Mouse (Mus musculus) left cerebral cortex, postnatal 10 days (tissue): ENCODE data around the gene Troap. TPM values are rescaled to one million over a fixed set of nuclear protein-coding genes. Genes with fewer than 3 reads are reported as not detected.

Experiments used
- DNase-seq, 2 experiments: peaks; one replicate each; pipeline ENCODE4 v3.0.0; 2021 to 2022; ENCODE audit warnings: low spot score in 2 of 2, mixed read lengths in 1 of 2; ENCODE audit errors: extremely low spot score in 1 of 2
- intact Hi-C: fragments of 180-260 bp; cut with DNase I; formaldehyde crosslinking; loops from one replicate; pipeline ENCODE4 v1.15.1; 2025
- total RNA-seq, 2 experiments: library from RNA; stranded (reverse); gene quantifications; 2 replicates each; pipeline ENCODE4 v1.2.3; 2021

Gene Troap
- total RNA-seq, 2 experiments from 2014 or later, result 1.4 to 2.2 TPM

DNA sequence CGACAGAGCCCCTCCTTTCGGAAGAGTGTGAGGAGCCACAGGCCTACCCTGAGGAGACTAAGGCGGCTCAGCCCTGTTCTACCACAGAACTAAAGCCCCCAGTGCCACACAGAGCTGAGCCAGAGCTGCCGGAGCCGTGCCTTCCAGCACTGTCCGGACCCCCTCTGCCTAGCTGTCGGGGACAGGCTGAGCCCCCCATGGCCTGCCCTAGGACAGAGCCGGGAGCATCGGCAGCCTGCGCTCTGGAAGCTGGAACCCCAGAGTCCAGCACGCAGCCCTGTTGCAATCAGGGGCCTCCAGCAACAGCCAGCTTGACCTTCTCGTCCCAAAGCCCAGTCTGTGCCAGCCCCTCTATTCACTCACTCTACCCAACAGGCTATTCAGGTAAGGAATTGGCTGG lies 7.9 kb downstream of the Troap start:
- no peak for DNase-seq
- intact Hi-C loops, result no loop called here

DNA sequence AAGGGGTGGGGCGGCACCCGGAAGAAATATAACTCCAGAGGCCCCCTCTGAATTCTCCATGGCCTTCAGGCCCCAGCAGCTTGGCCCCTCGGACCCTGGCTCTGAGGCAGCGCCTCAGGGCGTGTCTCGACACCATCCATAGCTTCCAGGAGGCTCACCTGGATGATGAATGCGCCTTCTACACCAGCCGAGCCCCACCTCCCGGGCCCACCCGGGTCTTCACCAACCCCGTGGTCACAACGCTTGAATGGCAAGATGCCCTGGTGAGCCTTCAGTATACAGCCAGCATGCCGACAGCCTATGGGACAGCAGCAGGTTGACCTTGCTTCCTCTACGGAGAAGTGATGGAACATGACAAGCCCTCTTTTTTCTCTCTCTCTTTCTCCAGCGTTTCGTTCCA lies 8.5 kb downstream of the Troap start:
- no peak for DNase-seq
- intact Hi-C loops, result no loop called here

DNA sequence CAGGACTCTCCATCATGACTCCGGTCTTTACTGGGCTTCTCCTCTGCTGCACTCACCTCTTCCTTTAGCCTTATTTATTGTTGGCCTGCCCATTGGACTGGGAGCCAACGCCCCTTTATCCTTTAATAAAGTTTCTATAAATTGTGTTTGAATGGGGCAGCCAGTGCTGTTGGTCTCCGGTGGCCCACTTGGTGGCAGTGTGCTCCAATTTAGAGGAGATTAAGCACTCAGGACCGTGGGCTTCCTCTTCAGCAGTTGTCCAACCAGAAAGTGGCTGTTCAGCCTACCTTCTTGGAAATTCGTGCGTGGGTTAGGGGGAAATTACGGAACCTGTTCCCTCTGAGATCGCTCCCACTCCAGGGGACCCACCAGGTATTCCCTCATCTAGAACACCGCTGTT lies 8.9 kb downstream of the Troap start:
- no peak for DNase-seq
- intact Hi-C loops, result no loop called here

DNA sequence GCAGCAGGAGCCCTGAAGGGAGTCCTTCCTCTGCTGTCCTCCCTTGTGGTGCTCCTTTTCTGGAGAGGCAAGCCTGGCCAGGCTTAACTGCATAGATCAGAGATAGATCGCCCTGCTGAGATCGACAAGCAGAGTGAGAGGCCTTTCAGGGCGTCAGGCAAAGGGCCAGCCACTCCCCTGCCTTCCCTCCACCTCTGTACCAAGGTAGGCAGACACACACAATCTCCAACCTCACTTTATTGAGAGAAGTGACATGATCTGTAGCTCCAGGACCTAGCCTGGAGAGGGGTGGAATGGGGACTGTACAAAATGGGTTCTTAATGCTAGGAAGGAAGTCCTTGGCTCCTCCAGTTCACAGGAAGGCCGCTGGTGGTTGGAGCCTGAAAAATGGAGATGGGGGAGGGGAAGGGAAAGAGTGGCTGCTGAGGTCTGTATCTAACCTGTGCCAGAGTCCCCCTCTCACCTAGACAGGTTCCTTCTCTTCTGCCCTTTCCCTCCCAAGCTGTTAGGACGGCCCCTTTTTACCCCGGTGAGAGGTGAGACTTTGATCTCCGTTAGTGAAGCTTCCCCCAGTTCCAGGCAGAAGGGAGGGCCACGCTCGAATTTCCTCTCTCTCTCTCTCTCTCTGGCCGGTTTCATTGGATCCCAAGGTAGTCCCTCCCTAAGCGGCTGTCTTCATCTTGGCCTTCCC lies 9.6 kb downstream of the Troap start:
- intact Hi-C loops, result no loop called here
- DNase-seq, result no peak

DNA sequence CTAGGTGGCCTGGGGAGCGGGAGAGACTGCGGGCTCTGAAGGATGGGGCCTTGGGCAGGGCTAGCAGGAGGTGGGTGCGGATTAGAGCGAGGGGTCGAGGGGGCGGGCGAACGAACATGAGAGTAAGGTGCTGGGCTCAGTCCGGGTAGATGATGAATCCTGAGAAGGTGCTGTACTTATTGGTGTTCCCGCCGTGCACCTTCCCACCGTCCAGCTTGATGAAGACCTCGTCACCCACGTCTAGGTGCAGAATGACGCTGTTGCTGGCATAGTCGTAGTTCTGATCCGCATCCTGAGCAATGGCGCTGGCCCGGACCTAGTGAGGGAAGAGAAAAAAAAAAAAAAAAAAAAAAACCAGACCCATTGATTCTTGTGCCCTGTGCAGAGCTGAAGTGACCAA lies 10.2 kb downstream of the Troap start:
- intact Hi-C loops, result loop anchor here (5.0 kb wide), 1 partner anchor 113 kb away; no protein-coding TSS in a partner anchor
- DNase-seq, result no peak

DNA sequence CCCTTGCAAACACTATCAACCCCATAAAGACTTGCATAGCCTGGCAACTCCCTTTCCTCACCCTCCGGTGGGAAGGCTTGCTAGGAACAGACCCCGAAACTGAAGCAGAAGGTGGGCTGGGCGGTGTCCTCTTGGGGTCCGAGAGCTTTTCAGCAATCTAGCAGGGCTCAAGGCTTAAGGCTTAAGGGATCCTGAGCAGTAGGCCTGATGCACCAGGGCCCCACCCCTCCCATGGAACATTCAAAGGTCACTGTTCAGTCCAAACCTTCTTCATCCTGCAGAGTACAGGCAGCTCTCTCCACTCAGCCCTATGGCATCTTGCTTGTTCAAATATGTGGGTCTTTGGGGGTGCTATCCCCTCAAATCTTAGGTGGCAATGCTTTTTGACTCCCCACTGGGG lies 11.6 kb downstream of the Troap start:
- DNase-seq, result no peak
- intact Hi-C loops, result loop anchor here (5.0 kb wide), 1 partner anchor 111 kb away; no protein-coding TSS in a partner anchor

DNA sequence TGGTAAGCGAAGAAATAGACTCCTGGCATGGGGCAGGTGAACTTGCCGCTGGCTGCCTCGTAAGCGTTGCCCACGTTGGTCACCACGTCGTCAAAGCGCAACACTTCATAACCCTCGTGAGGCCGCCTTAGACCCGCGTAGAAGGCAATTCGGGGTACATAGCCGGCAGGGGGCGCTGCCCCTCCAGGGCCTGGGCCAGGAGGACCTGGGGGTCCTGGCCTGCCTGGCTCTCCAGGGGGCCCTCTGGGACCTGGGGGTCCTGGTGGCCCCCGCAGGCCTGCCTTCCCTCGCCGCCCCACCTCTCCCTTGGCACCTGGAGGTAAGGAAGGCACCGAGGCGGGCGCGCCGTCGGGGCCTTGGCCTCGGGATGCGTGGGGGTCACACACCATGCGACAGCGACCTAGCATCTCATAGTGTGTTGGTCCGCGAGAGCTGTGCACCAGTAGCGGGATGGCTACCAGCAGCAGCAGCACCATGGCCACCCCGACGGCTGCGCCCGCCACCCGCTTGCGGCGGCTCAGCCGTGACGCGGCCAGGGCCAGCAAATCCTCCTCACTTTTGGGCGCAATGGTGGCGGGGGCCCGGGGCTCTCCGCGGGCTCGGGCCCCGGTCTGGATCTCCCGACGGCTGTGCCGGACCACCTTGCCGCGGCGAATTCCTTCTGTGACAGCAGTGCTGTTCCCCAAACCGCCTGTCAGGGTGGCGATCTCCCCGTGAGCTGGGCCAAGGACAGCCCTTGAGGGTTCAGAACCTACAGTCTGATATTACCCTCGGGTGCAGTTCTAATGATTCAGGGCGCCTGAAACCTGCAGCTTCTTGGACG lies 13.1 kb downstream of the Troap start, which contains the start of gene C1ql4:
Gene C1ql4, minus strand, starts transcription at position 565 of the 823 bp plus-strand sequence.
- intact Hi-C loops, result loop anchor here (5.0 kb wide), 1 partner anchor 110 kb away; no protein-coding TSS in a partner anchor
- no peak for DNase-seq

DNA sequence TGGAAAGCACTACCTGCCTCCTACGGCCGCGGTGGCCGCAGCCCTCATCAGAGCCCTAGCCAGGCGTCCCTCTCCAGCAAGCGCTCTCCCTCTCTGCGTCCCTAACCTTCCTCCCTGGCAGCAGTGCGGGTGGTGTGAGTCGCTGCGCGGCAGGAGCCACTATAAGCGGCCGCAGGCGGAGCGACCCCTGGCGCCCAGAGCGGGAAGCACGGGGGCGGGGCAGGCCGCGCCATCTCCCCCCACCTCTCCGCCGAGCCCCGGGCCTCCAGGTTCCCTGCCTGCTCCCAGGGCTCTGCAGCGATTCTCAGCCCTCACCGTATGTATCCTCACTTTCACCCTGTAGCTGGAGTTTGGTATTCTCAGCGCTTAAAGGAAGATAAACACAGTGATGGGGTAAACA lies 13.9 kb downstream of the Troap start:
- peak in 1 of 2 experiments; percentile 85 for DNase-seq
- intact Hi-C loops, result loop anchor here (5.0 kb wide), 1 partner anchor 109 kb away; no protein-coding TSS in a partner anchor

DNA sequence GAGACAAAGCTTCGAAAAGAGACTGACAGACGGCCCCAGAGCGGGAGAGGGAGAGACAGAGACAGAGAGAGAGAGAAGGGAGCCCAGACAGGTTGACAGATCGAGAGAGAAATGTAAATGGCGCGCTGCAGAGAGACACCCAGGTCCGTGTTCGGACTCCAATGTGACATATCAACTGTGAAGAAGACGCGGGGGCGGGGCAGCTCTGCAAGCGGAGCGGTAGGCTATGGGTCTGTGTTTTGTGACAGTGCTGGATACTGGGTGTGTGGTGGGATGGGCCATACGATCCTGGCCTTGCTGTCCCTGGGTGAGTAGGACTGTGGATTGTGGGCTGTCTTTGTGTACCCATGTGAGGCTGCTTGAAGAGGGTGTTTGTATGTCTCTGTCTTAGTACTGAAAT lies 14.7 kb downstream of the Troap start:
- intact Hi-C loops, result loop anchor here (5.0 kb wide), 1 partner anchor 108 kb away; no protein-coding TSS in a partner anchor
- DNase-seq, result no peak

DNA sequence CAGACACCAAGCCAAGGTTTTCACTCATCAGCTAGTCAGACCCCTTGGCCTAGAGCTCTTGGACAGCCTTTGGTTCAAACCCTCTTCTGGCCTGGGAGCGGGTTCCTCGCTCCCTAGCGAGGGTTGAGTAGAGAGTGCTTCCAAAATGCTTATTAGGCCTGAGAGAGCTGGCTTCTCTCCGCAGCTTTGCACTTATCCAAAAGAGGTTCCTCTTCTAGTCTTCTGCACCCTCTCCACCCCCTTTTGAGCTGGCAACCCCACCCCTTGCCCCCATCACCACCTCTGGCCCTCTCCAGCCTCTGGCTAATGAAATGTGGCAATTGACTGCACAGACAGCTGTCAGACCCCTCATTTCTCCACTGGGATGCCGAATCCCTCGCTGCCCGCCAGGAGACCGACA lies 18.5 kb downstream of the Troap start, which contains the start of gene Dnajc22:
Gene Dnajc22, plus strand, starts transcription at position 301 of the 400 bp plus-strand sequence.
- intact Hi-C loops, result no loop called here
- no peak for DNase-seq

DNA sequence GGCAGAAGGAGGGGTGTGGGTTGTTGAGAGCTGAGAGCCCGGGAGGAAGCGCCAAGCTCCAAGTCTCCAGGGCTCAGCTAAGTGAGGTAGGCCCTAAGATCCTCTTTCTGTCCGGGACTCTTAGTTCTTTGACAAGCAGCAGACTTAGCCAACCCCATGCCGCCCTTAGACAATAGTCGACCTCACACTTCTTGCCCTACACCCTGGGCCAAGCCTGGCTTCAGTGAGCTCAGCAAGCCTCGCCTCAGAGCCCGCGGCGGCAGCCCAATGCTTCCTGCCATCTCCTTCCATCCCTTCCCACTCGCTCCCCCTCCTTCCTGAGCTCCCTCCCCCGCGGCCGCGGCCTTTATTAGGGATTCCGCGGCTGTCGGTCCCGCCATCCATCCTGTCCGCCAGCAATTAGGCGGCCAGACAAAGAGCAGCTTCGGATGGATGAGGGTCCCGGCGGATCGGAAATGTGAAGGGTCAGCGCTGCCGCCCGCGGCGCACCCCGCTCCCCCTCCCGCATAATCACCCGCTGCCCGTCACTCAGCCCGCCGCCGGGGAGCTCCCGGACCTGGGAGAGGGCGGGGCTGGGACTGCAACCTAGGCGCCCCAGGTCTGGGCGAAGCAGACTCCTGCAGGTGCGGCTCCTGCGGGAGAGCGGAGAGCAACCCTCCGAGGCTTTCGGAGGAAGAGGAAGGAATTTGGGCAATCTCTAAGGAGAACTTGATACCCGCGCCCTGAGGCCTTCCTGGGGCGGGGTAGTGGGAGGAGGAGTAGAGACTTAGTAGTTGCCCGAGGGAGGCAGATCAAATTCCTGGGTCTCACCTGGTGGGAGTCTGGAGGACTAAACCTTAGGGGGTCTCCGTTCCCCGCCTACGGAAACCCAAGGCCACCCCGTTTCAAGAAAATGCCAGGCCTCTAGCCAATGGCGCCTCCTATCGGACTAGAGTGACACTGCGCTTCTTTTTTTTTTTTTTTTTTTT lies 19.2 kb downstream of the Troap start:
- intact Hi-C loops, result no loop called here

DNA sequence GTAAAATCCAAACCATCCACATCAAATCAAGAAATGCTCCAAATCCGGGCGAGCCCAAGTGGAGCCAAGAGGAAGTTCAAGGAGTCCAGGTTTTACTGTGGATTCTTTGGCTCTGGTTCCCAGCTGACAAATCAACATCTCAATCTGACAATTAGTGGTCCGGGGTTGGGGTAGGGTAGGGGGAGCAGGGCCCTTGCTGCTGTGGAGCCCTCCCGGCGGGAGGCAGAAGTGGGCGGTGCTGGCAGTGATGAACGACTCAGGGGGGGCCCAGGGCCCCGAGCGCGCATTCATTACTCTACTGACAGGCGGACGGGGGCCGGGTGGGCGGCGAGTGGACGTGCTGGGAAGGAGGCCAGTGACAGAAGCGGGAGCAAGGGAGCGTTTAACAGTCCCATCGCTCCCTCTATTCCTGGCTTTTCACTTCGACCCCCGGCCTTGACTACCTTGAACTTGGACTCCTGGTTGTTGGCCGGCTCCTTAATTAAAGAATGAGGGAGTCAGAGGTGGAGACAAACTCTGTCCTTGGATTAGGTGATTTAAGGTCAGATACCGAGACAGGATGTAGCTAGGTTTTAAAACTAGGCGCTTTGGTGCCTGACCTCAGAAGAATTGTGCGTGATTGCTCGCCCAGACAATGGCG lies 20.4 kb downstream of the Troap start:
- DNase-seq, result peak in 1 of 2 experiments; percentile 63
- intact Hi-C loops, result no loop called here

More for the DNA sequence above, 19.2 kb downstream of the Troap start:
- DNase-seq, result peak in 1 of 2 experiments; percentile 59

DNA sequence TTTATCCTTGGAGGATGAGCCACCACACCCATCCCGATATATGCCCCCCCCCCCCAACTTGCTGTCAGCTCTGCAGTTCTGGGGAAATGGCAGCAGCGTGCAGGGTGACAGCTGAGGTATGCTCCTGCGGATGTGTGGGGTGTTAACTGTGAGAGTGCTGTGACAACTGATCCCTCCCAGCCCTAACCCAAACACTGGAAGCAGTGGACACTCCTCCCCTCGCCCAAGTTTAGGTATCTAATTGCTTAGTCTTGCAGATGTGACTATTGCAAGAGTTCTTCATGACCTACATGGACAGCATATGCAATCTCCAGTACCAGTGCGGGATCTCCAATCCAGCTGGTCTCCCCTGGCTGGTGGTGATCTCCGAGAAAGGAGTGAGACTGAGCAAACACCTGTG lies 21.0 kb downstream of the Troap start:
- intact Hi-C loops, result no loop called here
- DNase-seq, result no peak

DNA sequence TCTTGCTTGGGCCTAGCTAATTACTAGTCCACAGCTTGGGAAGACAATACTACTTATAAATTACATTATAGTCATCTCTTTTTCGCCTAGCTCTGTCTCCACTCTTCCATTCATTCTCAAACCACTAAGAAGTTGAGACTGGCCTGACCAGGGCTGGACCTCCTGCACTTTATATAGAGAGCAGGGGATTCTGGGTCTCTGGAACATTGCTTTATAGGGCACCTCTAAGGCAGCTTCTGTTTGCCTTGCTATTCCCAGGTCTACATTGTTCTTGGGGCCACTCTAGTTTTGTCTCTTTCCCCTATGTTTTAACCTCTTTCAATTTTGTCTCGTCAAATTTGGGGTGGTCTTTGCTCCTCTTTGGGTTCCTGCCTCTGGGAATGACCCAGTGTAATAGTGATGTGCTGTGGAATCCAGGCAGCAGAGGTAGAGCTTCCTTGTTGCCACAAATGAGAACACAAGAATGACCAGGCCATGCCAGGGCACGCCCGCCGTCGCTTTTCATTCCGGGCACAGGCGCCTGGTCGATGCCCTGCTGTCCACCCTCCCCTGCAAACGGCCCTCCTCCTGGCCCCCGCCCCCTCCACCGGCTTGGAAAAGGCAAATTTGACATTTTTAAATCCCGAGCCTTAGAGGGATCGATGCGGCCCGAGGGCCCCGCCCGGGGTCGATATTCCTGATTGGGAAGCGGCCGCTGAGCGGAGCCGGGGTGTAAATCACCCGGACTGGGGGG lies 21.9 kb downstream of the Troap start:
- intact Hi-C loops, result no loop called here
- DNase-seq, result no peak

DNA sequence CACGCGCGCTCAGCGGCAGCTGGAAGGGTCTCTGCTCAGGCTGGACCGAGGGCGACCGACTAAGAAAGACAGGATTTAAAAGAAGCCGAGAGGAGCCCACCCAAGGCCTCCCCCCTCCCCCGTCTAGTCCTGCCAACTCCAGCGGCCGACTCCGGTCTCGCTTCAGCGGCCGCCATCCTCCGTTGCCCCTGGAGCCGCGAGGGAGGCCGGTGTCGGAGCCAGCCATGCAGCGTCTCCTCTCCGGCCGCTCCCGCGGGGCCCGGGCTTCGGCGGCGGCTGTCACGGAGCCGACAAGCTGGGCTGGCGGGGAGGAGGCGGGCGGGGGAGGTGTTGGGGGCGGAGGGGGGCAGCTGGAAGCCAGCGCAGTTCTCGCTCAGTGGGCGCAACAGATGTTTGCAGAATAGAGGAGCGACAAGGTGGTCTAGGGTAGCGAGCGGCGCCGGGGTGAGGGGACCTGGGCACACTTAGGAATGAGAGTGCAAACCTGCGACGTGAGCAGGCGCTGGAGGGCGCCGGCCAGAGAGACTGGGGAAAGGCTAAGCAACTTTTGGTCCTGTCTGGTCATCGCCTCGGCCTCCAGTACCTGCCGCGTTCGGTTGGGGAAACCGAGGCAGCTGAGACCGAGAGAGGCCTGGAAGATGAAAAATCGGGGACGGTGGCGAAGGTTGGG lies 22.6 kb downstream of the Troap start:
- DNase-seq, result peak in 1 of 2 experiments; percentile 65
- intact Hi-C loops, result no loop called here

DNA sequence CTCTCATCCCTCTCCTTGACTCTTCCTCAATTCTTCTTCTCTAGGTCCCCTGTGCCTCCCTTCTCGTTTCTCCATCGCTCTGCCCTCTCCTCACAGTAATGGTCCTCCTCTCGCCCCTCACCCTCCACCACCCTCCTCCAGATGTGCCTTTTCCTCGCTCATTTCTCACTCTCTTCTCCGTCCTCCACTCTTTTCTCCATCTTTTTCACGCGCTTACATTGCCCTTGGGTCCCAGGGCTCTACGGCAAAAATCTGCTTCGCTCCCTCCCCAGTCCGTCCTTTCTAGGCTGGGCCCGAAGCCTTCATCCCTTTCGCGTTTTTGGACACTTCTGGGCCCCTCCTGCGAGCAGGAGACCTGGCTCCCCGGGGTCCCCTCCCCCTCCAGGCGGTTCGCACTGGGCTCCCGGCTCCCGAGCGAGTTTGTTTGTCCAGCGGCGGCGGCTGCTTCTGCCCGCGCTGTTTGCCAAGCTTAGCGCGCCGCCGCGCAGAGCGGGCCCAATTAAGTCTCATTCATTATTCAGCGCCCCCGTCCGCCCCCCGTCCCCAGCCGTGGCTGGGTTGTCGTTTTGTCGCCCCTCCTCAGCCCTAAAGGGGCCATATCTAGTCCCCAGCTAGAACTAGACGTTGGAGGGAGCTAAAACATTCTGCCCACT lies 23.6 kb downstream of the Troap start:
- DNase-seq, result no peak
- intact Hi-C loops, result no loop called here

DNA sequence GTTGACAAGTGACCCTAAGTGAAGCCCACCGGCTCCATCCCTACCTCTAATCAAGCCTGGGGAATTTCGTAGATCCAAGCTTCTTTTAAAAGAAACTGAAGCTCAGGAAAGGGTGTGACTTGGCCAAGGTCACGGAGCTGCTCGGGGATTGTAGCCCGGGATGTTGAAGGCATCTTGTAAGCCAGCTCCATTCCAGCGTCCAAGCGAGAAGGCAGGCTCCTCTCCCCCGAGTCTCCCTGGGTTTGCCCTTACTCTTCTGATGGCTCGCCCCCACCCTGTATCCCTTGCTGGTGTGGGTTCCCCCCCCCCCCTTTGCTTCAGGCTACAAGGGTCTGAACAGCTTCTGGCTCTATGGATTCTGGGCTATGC lies 24.1 kb downstream of the Troap start:
- no peak for DNase-seq
- intact Hi-C loops, result no loop called here
